Mouse (Mus musculus) ES-Bruce4 (cell line): ENCODE measurements around the gene Rundc1. TPM values are rescaled to one million over a fixed set of nuclear protein-coding genes. Genes with fewer than 3 reads are reported as not detected.
"Not testable (repeated sequence)": the region's sequence is repeated elsewhere in the genome, so short reads cannot be mapped to it uniquely, and the experiment has no call there.

Source experiments
- H3K27ac ChIP-seq: 2 replicates; pipeline ENCODE4 v1.5.1; 2012; ENCODE audit warnings: low read length, inconsistent platforms; ENCODE audit not compliant: insufficient read depth
- H3K27me3 ChIP-seq: 2 replicates; pipeline ENCODE4 v1.6.1; 2012; ENCODE audit warnings: mild to moderate bottlenecking, low read length, inconsistent platforms; ENCODE audit not compliant: control insufficient read depth, poor library complexity, insufficient read depth, severe bottlenecking
- H3K36me3 ChIP-seq: 2 replicates; pipeline ENCODE4 v1.6.1; 2012; ENCODE audit warnings: inconsistent platforms, mild to moderate bottlenecking, low read length, moderate library complexity; ENCODE audit not compliant: control insufficient read depth, poor library complexity, insufficient read depth, severe bottlenecking
- H3K4me1 ChIP-seq: one replicate; pipeline ENCODE4 v1.8.1; 2011; ENCODE audit warnings: low read length; ENCODE audit not compliant: control insufficient read depth, insufficient read depth
- H3K4me3 ChIP-seq: 2 replicates; pipeline ENCODE4 v1.5.1; 2011; ENCODE audit warnings: low read depth, mild to moderate bottlenecking, low read length
- H3K9ac ChIP-seq: 2 replicates; pipeline ENCODE4 v1.6.1; 2012; ENCODE audit warnings: low read depth, mild to moderate bottlenecking, inconsistent platforms; ENCODE audit not compliant: poor library complexity, severe bottlenecking
- H3K9me3 ChIP-seq: replicated peaks from 2 replicates; pipeline ENCODE4 v1.6.1; 2012; ENCODE audit warnings: mild to moderate bottlenecking, low read length, inconsistent platforms; ENCODE audit not compliant: control insufficient read depth, poor library complexity, insufficient read depth, severe bottlenecking
- CTCF ChIP-seq: IDR thresholded peaks from one replicate; pipeline ENCODE4 v1.8.1; 2011; ENCODE audit warnings: low read depth, low read length
- EP300 ChIP-seq: IDR thresholded peaks from 2 replicates; pipeline ENCODE4 v1.6.1; 2011; ENCODE audit warnings: low read depth, low read length; ENCODE audit not compliant: insufficient read depth
- POLR2A ChIP-seq: IDR thresholded peaks from one replicate; pipeline ENCODE4 v1.8.1; 2011; ENCODE audit warnings: low read length; ENCODE audit not compliant: insufficient read depth
- polyA plus RNA-seq: library from polyadenylated mRNA; stranded (reverse); fragments of >200 nt; gene quantifications from 2 replicates; pipeline ENCODE4 v1.2.4, GENCODE M21; 2011; ENCODE audit warnings: low read depth; ENCODE audit not compliant: missing spikeins, insufficient read depth, insufficient read length

Gene Rundc1
- 5.4 and 5.8 TPM in 2 replicates for polyA plus RNA-seq

DNA sequence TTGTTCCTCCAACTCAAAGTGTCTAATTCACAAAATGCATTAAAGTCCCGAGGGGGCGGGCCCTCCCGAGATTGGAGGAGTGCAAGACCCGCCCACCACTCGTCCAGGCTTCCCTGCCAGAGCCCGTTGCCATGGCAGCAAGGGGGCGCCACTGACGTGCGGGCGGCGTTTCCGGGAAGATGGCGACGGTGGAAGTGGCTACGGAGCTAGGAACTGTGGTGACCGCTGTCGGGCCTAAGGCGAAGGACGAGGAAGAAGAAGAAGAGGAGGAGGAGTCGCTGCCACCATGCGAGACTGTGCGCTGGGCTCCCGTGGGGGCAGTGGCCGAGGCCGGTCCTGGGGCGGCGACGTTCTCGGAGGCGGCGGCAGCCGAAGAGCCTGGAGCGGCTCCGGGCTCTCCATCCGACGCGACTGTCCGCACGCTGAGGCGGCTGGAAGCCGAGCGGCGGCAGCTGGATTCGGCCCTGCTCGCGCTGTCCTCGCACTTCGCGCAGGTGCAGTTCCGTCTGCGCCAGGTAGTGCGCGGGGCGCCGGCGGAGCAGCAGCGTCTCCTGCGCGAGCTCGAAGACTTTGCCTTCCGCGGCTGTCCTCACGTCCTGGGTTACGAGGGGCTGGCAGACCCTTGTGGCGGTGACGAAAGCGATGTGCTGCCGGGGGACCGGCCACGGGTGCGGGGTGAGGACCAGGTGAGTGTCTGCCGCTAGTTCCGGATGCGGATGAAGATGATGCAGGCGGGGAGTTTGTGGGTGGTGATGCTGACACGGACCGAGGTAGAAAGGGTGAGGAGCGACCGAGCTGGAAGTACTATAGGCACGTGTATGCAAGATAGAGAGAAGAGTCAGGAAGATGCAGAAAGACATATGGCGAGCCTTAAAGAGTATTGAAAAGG lies at the start of gene Rundc1, which contains the start of gene Ptges3l:
Gene Rundc1, plus strand, starts transcription at position 161 of the 889 bp plus-strand sequence.
Gene Ptges3l, minus strand, starts transcription at position 409 of the 889 bp plus-strand sequence.
- no peak for TF ChIP-seq POLR2A
- TF ChIP-seq CTCF = peak; percentile 13
- TF ChIP-seq EP300 = no peak
- Histone ChIP-seq H3K36me3 (no peaks in the 10 kb centered on the region), H3K9me3 (no peaks in the 10 kb centered on the region), H3K4me3 (peak within 1 kb of the TSS; percentile 74), H3K4me1 (no peaks in the 10 kb centered on the region), H3K9ac (peak within 1 kb of the TSS; percentile 55), H3K27me3 (no peaks in the 10 kb centered on the region), H3K27ac (peak within 1 kb of the TSS; percentile 16; the same call in 1 of the 2 replicates)

DNA sequence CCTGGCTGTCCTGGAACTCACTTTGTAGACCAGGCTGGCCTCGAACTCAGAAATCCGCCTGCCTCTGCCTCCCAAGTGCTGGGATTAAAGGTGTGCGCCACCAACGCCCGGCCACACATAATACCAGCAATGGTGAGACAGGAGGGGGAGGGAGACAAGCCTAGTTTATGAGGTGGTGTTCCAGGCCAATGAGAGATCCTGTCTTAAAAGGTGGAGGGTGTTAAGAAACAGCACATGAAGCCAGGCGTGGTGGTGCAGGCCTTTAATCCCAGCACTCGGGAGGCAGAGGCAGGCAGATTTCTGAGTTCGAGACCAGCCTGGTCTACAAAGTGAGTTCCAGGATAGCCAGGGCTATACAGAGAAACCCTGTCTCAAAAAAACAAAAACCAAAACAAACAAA lies 46.7 kb upstream of the Rundc1 start:
- H3K27ac ChIP-seq, H3K9ac ChIP-seq, H3K36me3 ChIP-seq: not testable (repeated sequence)

GRCm38 (mm10) chr11:101378926-101379325 lies 46.0 kb upstream of the Rundc1 start:
- Histone ChIP-seq H3K9me3 (no peaks in the 10 kb centered on the region), H3K9ac (no peak overlapping the region), H3K36me3 (no peaks in the 10 kb centered on the region), H3K27me3 (no peaks in the 10 kb centered on the region), H3K27ac (no peak overlapping the region), H3K4me1 (peaks cover 1% of the 10 kb centered on the region), H3K4me3 (no peak overlapping the region)
- TF ChIP-seq POLR2A (no peak), CTCF (no peak), EP300 (no peak)

More for the DNA sequence above, 46.7 kb upstream of the Rundc1 start:
- not testable (repeated sequence) for H3K4me1 ChIP-seq, H3K4me3 ChIP-seq, H3K9me3 ChIP-seq, H3K27me3 ChIP-seq

- H3K9me3 ChIP-seq = no peaks in the 10 kb centered on the region
- H3K4me3 ChIP-seq = no peak overlapping the region
- H3K4me1 ChIP-seq = peaks cover 1% of the 10 kb centered on the region
- no peak overlapping the region for H3K27ac ChIP-seq
- H3K27me3 ChIP-seq = no peaks in the 10 kb centered on the region
- H3K36me3 ChIP-seq = no peaks in the 10 kb centered on the region
- TF ChIP-seq EP300 (no peak), CTCF (no peak), POLR2A (no peak)
- H3K9ac ChIP-seq = no peak overlapping the region
Measured at GRCm38 (mm10) chr11:101381817-101382216, 43.1 kb upstream of the Rundc1 start.

- Histone ChIP-seq H3K9ac (no peak overlapping the region), H3K4me3 (no peak overlapping the region), H3K36me3 (no peaks in the 10 kb centered on the region), H3K4me1 (no peaks in the 10 kb centered on the region), H3K27ac (no peak overlapping the region), H3K9me3 (peaks cover 3% of the 10 kb centered on the region; the same call in 1 of the 2 replicates), H3K27me3 (no peaks in the 10 kb centered on the region)
- no peak for TF ChIP-seq POLR2A
- TF ChIP-seq CTCF = peak; percentile 95
Measured at GRCm38 (mm10) chr11:101395110-101395509, 29.8 kb upstream of the Rundc1 start.

GRCm38 (mm10) chr11:101415306-101415705 lies 9.6 kb upstream of the Rundc1 start:
- Histone ChIP-seq H3K27ac (no peak overlapping the region), H3K9ac (no peak overlapping the region), H3K9me3 (no peaks in the 10 kb centered on the region), H3K4me1 (no peaks in the 10 kb centered on the region), H3K4me3 (no peak overlapping the region), H3K36me3 (peaks cover 26% of the 10 kb centered on the region), H3K27me3 (no peaks in the 10 kb centered on the region)
- TF ChIP-seq POLR2A (no peak), EP300 (no peak), CTCF (no peak)
